Mouse (Mus musculus): ENCODE data around the gene Tmed2. TPM values are rescaled to one million over a fixed set of nuclear protein-coding genes. Genes with fewer than 3 reads are reported as not detected.
"Not testable (repeated sequence)": the region's sequence is repeated elsewhere in the genome, so short reads cannot be mapped to it uniquely, and the experiment has no call there.

Gene Tmed2
- polyA plus RNA-seq, 1 experiment from 2014 or later = 561 TPM

- ATAC-seq (replicated peaks; ENCODE audit: low FRiP score, low read depth) = no peak
Measured at GRCm38 (mm10) chr5:124575467-124575866, 35.0 kb downstream of the Tmed2 start.

GRCm38 (mm10) chr5:124578633-124579317 lies 38.3 kb downstream of the Tmed2 start, which contains the start of the genes Eif2b1 and Gtf2h3:
TSS of gene Eif2b1 (minus strand) at chr5:124579131.
TSS of gene Gtf2h3 (plus strand) at chr5:124579140.
- ATAC-seq (replicated peaks; ENCODE audit: low FRiP score, low read depth) (peak; percentile 92), DNase-seq (ENCODE audit: low spot score) (peak; percentile 94)
- H3K4me1 ChIP-seq (replicated peaks; ENCODE audit: insufficient read depth, low read length) = peaks cover 10% of the 10 kb centered on the region; the same call in 1 of the 2 replicates
- TF ChIP-seq CTCF (IDR thresholded peaks at IDR 0.05; ENCODE audit: low read depth) = no peak
- peak within 1 kb of the TSS; percentile 71 for H3K9ac ChIP-seq (ENCODE audit: low read depth, low read length)
- H3K9me3 ChIP-seq (replicated peaks; ENCODE audit: low read length) = no peaks in the 10 kb centered on the region
- peaks cover 29% of the 10 kb centered on the region for H3K36me3 ChIP-seq (ENCODE audit: insufficient read depth, low read length)
- no peaks in the 10 kb centered on the region for H3K27me3 ChIP-seq (ENCODE audit: insufficient read depth, low read length)
- no peak within 1 kb of the TSS; the same call in 1 of the 2 replicates for H3K27ac ChIP-seq
- peak within 1 kb of the TSS; percentile 79 for H3K4me2 ChIP-seq (ENCODE audit: low read length)
- WGBS = 1% methylated on average over 51 of the region's 51 CpGs
- peak within 1 kb of the TSS; percentile 63 for H3K4me3 ChIP-seq (replicated peaks; ENCODE audit: low read depth, low read length)

More at GRCm38 (mm10) chr5:124575467-124575866, 35.0 kb downstream of the Tmed2 start:
- H3K27me3 ChIP-seq (ENCODE audit: insufficient read depth, low read length) = no peaks in the 10 kb centered on the region
- no peaks in the 10 kb centered on the region for H3K9me3 ChIP-seq (replicated peaks; ENCODE audit: low read length)
- H3K4me2 ChIP-seq (ENCODE audit: low read length) = no peak overlapping the region
- no peak overlapping the region for H3K4me3 ChIP-seq (replicated peaks; ENCODE audit: low read depth, low read length)
- no peak for DNase-seq (ENCODE audit: low spot score)
- H3K4me1 ChIP-seq (replicated peaks; ENCODE audit: insufficient read depth, low read length) = peaks cover 10% of the 10 kb centered on the region; the same call in 1 of the 2 replicates
- no peak overlapping the region for H3K9ac ChIP-seq (ENCODE audit: low read depth, low read length)
- WGBS = 83% methylated on average over 7 of the region's 7 CpGs
- no peak overlapping the region for H3K27ac ChIP-seq
- no peak for TF ChIP-seq CTCF (IDR thresholded peaks at IDR 0.05; ENCODE audit: low read depth)
- H3K36me3 ChIP-seq (ENCODE audit: insufficient read depth, low read length) = peaks cover 58% of the 10 kb centered on the region

GRCm38 (mm10) chr5:124582515-124582914 lies 42.0 kb downstream of the Tmed2 start:
- no peak overlapping the region for H3K9ac ChIP-seq (ENCODE audit: low read depth, low read length)
- DNase-seq (ENCODE audit: low spot score) (no peak), ATAC-seq (replicated peaks; ENCODE audit: low FRiP score, low read depth) (no peak)
- WGBS = 90% methylated on average over 5 of the region's 5 CpGs
- no peak for TF ChIP-seq CTCF (IDR thresholded peaks at IDR 0.05; ENCODE audit: low read depth)
- peaks cover 10% of the 10 kb centered on the region; the same call in 1 of the 2 replicates for H3K4me1 ChIP-seq (replicated peaks; ENCODE audit: insufficient read depth, low read length)
- H3K27ac ChIP-seq = no peak overlapping the region
- H3K36me3 ChIP-seq (ENCODE audit: insufficient read depth, low read length) = peaks cover 16% of the 10 kb centered on the region; the same call in 1 of the 2 replicates
- no peak overlapping the region for H3K4me2 ChIP-seq (ENCODE audit: low read length)
- H3K4me3 ChIP-seq (replicated peaks; ENCODE audit: low read depth, low read length) = no peak overlapping the region
- no peaks in the 10 kb centered on the region for H3K9me3 ChIP-seq (replicated peaks; ENCODE audit: low read length)
- H3K27me3 ChIP-seq (ENCODE audit: insufficient read depth, low read length) = no peaks in the 10 kb centered on the region

- WGBS = 97% methylated on average over 3 of the region's 3 CpGs
- Histone ChIP-seq H3K9ac (ENCODE audit: low read depth, low read length) (no peak overlapping the region), H3K36me3 (ENCODE audit: insufficient read depth, low read length) (peaks cover 48% of the 10 kb centered on the region), H3K4me3 (replicated peaks; ENCODE audit: low read depth, low read length) (no peak overlapping the region), H3K4me1 (replicated peaks; ENCODE audit: insufficient read depth, low read length) (no peaks in the 10 kb centered on the region), H3K4me2 (ENCODE audit: low read length) (no peak overlapping the region), H3K27ac (no peak overlapping the region), H3K9me3 (replicated peaks; ENCODE audit: low read length) (no peaks in the 10 kb centered on the region), H3K27me3 (ENCODE audit: insufficient read depth, low read length) (no peaks in the 10 kb centered on the region)
- TF ChIP-seq CTCF (IDR thresholded peaks at IDR 0.05; ENCODE audit: low read depth) = no peak
- ATAC-seq (replicated peaks; ENCODE audit: low FRiP score, low read depth) (no peak), DNase-seq (ENCODE audit: low spot score) (no peak)
Measured at GRCm38 (mm10) chr5:124592768-124593167, 52.3 kb downstream of the Tmed2 start.

GRCm38 (mm10) chr5:124598224-124599174 lies 58.0 kb downstream of the Tmed2 start:
- Histone ChIP-seq H3K4me3 (replicated peaks; ENCODE audit: low read depth, low read length) (peak overlapping the region; percentile 86), H3K9me3 (replicated peaks; ENCODE audit: low read length) (no peaks in the 10 kb centered on the region), H3K4me1 (replicated peaks; ENCODE audit: insufficient read depth, low read length) (peaks cover 4% of the 10 kb centered on the region; the same call in 1 of the 2 replicates), H3K36me3 (ENCODE audit: insufficient read depth, low read length) (peaks cover 14% of the 10 kb centered on the region; the same call in 1 of the 2 replicates), H3K27ac (no peak overlapping the region), H3K9ac (ENCODE audit: low read depth, low read length) (peak overlapping the region; percentile 66), H3K27me3 (ENCODE audit: insufficient read depth, low read length) (no peaks in the 10 kb centered on the region), H3K4me2 (ENCODE audit: low read length) (peak overlapping the region; percentile 88)
- no peak for TF ChIP-seq CTCF (IDR thresholded peaks at IDR 0.05; ENCODE audit: low read depth)
- DNase-seq (ENCODE audit: low spot score) = peak; percentile 99
- WGBS = 7% methylated on average over 30 of the region's 30 CpGs
- ATAC-seq (replicated peaks; ENCODE audit: low FRiP score, low read depth) = peak; percentile 99

GRCm38 (mm10) chr5:124599726-124600125 lies 59.2 kb downstream of the Tmed2 start:
- 63% methylated on average over 8 of the region's 8 CpGs for WGBS
- DNase-seq (ENCODE audit: low spot score); H3K4me2 ChIP-seq (ENCODE audit: low read length); H3K4me1 ChIP-seq (replicated peaks; ENCODE audit: insufficient read depth, low read length); H3K9ac ChIP-seq (ENCODE audit: low read depth, low read length); H3K4me3 ChIP-seq (replicated peaks; ENCODE audit: low read depth, low read length); H3K9me3 ChIP-seq (replicated peaks; ENCODE audit: low read length); H3K27ac ChIP-seq; H3K27me3 ChIP-seq (ENCODE audit: insufficient read depth, low read length); ATAC-seq (replicated peaks; ENCODE audit: low FRiP score, low read depth): not testable (repeated sequence)
- peaks cover 11% of the 10 kb centered on the region; the same call in 1 of the 2 replicates for H3K36me3 ChIP-seq (ENCODE audit: insufficient read depth, low read length)

Other genes with a start within 250 kb of the Tmed2 start
- gene Mphosph9, start 212.7 kb upstream of the Tmed2 start, polyA plus RNA-seq (2015; fragmentation: Nextera tagmentation; extraction: Ambion mirVana) = 5.2 and 6.0 TPM in 2 replicates
- 12.0 and 13.9 TPM in 2 replicates for gene 2810006K23Rik, start 212.6 kb upstream of the Tmed2 start, polyA plus RNA-seq (2015; fragmentation: Nextera tagmentation; extraction: Ambion mirVana)
- 57.7 and 131 TPM in 2 replicates for gene Cdk2ap1, start 177.6 kb upstream of the Tmed2 start, polyA plus RNA-seq (2015; fragmentation: Nextera tagmentation; extraction: Ambion mirVana)
- gene Sbno1, start 114.7 kb upstream of the Tmed2 start, polyA plus RNA-seq (2015; fragmentation: Nextera tagmentation; extraction: Ambion mirVana) = 56.2 and 70.6 TPM in 2 replicates
- gene Kmt5a, start 100.8 kb upstream of the Tmed2 start, polyA plus RNA-seq (2015; fragmentation: Nextera tagmentation; extraction: Ambion mirVana) = 32.8 and 47.5 TPM in 2 replicates
- 41.9 and 44.7 TPM in 2 replicates for gene Rilpl2, start 62.3 kb upstream of the Tmed2 start, polyA plus RNA-seq (2015; fragmentation: Nextera tagmentation; extraction: Ambion mirVana)
- 17.1 and 21.3 TPM in 2 replicates for gene Snrnp35, start 57.6 kb upstream of the Tmed2 start, polyA plus RNA-seq (2015; fragmentation: Nextera tagmentation; extraction: Ambion mirVana)
- gene Rilpl1, start 9.3 kb upstream of the Tmed2 start, polyA plus RNA-seq (2015; fragmentation: Nextera tagmentation; extraction: Ambion mirVana) = 24.2 and 27.2 TPM in 2 replicates
- gene Ddx55, start 12.2 kb downstream of the Tmed2 start, polyA plus RNA-seq (2015; fragmentation: Nextera tagmentation; extraction: Ambion mirVana) = 7.5 and 8.3 TPM in 2 replicates
- gene Eif2b1, start 38.4 kb downstream of the Tmed2 start, polyA plus RNA-seq (2015; fragmentation: Nextera tagmentation; extraction: Ambion mirVana) = 64.4 and 66.0 TPM in 2 replicates
- gene Gtf2h3, start 38.4 kb downstream of the Tmed2 start, polyA plus RNA-seq (2015; fragmentation: Nextera tagmentation; extraction: Ambion mirVana) = 44.6 and 49.3 TPM in 2 replicates
- gene Atp6v0a2, start 87.9 kb downstream of the Tmed2 start, polyA plus RNA-seq (2015; fragmentation: Nextera tagmentation; extraction: Ambion mirVana) = 33.6 and 34.5 TPM in 2 replicates
- gene Dnah10, start 184.4 kb downstream of the Tmed2 start, polyA plus RNA-seq (2015; fragmentation: Nextera tagmentation; extraction: Ambion mirVana) = 0.11 and 0.19 TPM in 2 replicates

All from kidney, postnatal 0 days (tissue).